Mouse (Mus musculus) ES-E14 (cell line): ENCODE results near the gene Zfp655. TPM values are rescaled to one million over a fixed set of nuclear protein-coding genes. Genes with fewer than 3 reads are reported as not detected.

Experiments used
- DNase-seq: peaks from one replicate; pipeline ENCODE4 v3.0.0-alpha.2; 2013; ENCODE audit warnings: low read depth, low spot score
- H3K27ac ChIP-seq: 2 replicates; pipeline ENCODE4 v1.5.1; 2012; ENCODE audit warnings: low read depth, mild to moderate bottlenecking, low read length, moderate library complexity, mixed read lengths; ENCODE audit not compliant: poor library complexity, insufficient read depth, severe bottlenecking
- H3K36me3 ChIP-seq: 2 replicates; pipeline ENCODE4 v1.6.1; 2012; ENCODE audit warnings: mild to moderate bottlenecking, low read length, moderate library complexity, mixed read lengths; ENCODE audit not compliant: control insufficient read depth, poor library complexity, insufficient read depth, severe bottlenecking
- H3K4me1 ChIP-seq, 2 experiments: fragments of 150-350 bp in 1 of 2; sonication (generic) in 1 of 2; 2 replicates each; pipeline ENCODE4 v1.6.1; 2012; ENCODE audit warnings: low read length in 2 of 2, mild to moderate bottlenecking in 1 of 2, mixed read lengths in 1 of 2; ENCODE audit not compliant: control insufficient read depth in 2 of 2, insufficient read depth in 2 of 2, poor library complexity in 1 of 2
- H3K4me3 ChIP-seq, 2 experiments: fragments of 150-350 bp in 1 of 2; sonication (generic) in 1 of 2; 2 replicates each; pipeline ENCODE4 v1.5.1; 2012; ENCODE audit warnings: low read length in 2 of 2, low read depth in 1 of 2, mild to moderate bottlenecking in 1 of 2, mixed read lengths in 1 of 2; ENCODE audit not compliant: insufficient read depth in 1 of 2, poor library complexity in 1 of 2, severe bottlenecking in 1 of 2
- H3K9ac ChIP-seq: 2 replicates; pipeline ENCODE4 v1.6.1; 2012; ENCODE audit warnings: low read depth, mild to moderate bottlenecking, low read length, mixed read lengths; ENCODE audit not compliant: poor library complexity, insufficient read depth, severe bottlenecking
- H3K9me3 ChIP-seq: fragments of 150-350 bp; sonication (generic); 2 replicates; pipeline ENCODE4 v1.6.1; 2012; ENCODE audit warnings: low read depth, mild to moderate bottlenecking, low read length; ENCODE audit not compliant: control insufficient read depth, insufficient read depth
- CHD2 ChIP-seq: IDR thresholded peaks from 2 replicates; pipeline ENCODE4 v1.6.1; 2014; ENCODE audit warnings: mild to moderate bottlenecking, low read depth, low read length, inconsistent platforms
- HCFC1 ChIP-seq: IDR thresholded peaks from 2 replicates; pipeline ENCODE4 v1.6.1; 2012; ENCODE audit warnings: low read length, inconsistent platforms, borderline replicate concordance; ENCODE audit not compliant: insufficient read depth
- MAFK ChIP-seq: IDR thresholded peaks from 2 replicates; pipeline ENCODE4 v1.6.1; 2014; ENCODE audit warnings: mild to moderate bottlenecking, low read depth, low read length, inconsistent platforms; ENCODE audit not compliant: insufficient read depth
- ZC3H11A ChIP-seq: IDR thresholded peaks from 2 replicates; pipeline ENCODE4 v1.6.1; 2012; ENCODE audit warnings: low read depth, mild to moderate bottlenecking, inconsistent platforms, low read length, borderline replicate concordance
- ZNF384 ChIP-seq: IDR thresholded peaks from 2 replicates; pipeline ENCODE4 v1.6.1; 2012; ENCODE audit warnings: low read depth, low read length, inconsistent platforms
- in situ Hi-C, 2 experiments: fragments of 600-800 bp; cut with MboI; formaldehyde crosslinking; loops; one replicate each; pipeline ENCODE4 v1.15.1; 2025; ENCODE audit warnings: low sequenced_read_pairs in 2 of 2, inconsistent platforms in 1 of 2; ENCODE audit not compliant: unreplicated experiment in 2 of 2
- total RNA-seq: library from RNA; depleted of rRNA; stranded (reverse); fragments of 300-350 nt; gene quantifications from 2 replicates; pipeline ENCODE4 v1.2.3, GENCODE M21; 2012; rRNA removed

Zfp655 gene
- 31.4 and 36.1 TPM in 2 replicates for total RNA-seq

DNA sequence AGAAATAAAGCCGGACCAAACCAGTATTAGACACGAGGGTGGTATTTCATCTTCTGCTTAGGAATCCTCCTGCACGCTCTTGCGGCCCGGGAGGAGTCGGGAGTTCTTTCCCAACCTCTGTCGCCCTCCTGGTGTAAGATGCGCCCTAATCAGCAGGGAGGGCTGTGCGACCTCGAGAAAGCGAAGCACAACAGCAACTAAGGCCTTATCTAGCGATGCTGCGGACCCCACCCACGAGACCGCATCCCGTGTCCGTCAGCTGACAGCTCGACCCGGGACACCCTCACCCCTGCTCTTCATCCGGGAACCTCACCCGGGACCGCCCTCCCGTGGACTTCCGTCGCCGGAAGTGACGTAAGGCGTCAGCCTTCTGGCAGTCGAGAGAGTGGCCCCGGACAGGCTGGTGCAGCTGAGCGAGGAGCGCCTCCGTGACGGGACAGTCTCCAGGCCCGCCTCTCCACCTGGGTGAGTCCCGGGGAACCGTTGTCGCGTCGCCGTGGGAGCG is at the start of gene Zfp655:
Zfp655 (plus strand) TSS at position 349 of the 505 bp plus-strand sequence.
- Histone ChIP-seq H3K27ac (peak within 1 kb of the TSS; percentile 76), H3K9me3 (no peaks in the 10 kb centered on the region), H3K4me3 (peak within 1 kb of the TSS; percentile 73 to 89), H3K36me3 (peaks cover 27% of the 10 kb centered on the region), H3K9ac (peak within 1 kb of the TSS; percentile 95), H3K4me1 (peaks cover 0 to 7% of the 10 kb centered on the region in 2 experiments; a peak in 2 of 4 replicates)
- peak; percentile 95 for DNase-seq
- in situ Hi-C loops: no loop called here
- TF ChIP-seq HCFC1 (peak; percentile 57; the same call in 1 of the 2 replicates), ZNF384 (no peak), ZC3H11A (no peak), MAFK (no peak)

DNA sequence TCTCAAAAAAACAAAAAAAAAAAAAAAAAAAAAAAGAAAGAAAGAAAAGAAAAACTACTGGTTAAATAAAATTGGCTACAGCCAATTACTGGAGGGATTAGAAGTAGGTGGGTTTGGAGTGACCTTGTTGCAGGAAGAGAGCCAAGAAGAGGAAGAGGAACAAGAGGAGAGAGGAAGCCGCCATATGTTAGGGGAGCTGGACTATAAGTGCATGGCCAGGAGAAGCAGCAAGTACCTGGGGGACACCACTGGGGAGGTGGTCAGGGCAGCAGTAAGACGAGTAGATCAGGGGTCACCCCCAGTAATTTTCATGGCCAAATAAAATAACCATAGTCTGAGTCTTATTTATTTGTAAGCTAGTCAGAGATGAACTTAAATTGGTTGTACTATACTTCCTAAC is 46.3 kb upstream of the Zfp655 start:
- Histone ChIP-seq H3K9me3 (no peaks in the 10 kb centered on the region), H3K27ac (no peak overlapping the region), H3K4me3 (no peak overlapping the region), H3K9ac (no peak overlapping the region), H3K36me3 (peaks cover 55% of the 10 kb centered on the region), H3K4me1 (peaks cover 0 to 2% of the 10 kb centered on the region in 2 experiments; a peak in 1 of 4 replicates)
- DNase-seq: no peak
- in situ Hi-C loops: no loop called here
- no peak for TF ChIP-seq HCFC1
- TF ChIP-seq CHD2: no peak

DNA sequence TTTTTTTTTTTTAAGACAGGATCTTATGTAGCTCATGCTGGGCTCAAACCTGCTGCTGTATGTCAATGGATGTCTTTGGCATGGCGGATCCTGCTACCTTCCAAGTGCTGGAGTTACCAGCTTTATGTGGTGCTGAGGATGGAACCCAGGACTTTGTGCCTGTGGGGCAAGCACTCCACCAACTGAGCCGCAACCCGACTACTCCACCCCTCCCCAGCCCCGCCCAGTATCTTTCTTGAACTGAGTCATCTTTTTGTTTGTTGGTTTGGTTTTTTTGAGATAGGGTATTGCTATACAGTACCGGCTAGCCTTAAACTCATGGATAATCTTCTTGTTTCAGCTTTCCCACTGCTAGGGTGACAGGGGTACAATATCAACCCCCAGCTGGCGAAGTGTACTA is 42.1 kb upstream of the Zfp655 start:
- no peaks in the 10 kb centered on the region for H3K9me3 ChIP-seq
- peaks cover 22% of the 10 kb centered on the region for H3K36me3 ChIP-seq
- peaks cover 5 to 6% of the 10 kb centered on the region in 2 experiments; a peak in 3 of 4 replicates for H3K4me1 ChIP-seq
- in situ Hi-C loops: no loop called here
- no peak for DNase-seq
- TF ChIP-seq ZC3H11A (no peak), MAFK (no peak)
- no peak overlapping the region for H3K27ac ChIP-seq
- no peak overlapping the region for H3K4me3 ChIP-seq
- H3K9ac ChIP-seq: no peak overlapping the region

DNA sequence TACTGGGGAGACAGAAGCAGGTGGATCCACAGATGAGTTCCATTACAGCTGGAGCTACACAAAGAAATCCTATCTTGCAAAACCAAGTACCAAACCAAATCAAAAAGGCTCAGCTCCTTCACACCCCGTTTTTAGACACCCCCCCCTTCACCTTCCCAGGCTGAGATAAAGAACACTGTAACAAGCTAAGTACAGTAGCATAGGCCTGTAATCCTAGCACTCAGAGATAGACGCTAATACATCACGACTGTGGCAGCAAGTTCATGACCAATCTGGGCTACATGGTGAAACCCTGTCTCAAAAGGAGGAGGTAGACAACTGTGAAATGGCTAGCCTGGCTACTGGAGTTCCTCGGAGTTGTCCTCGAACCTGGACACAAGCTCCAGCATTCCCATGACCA is 41.1 kb upstream of the Zfp655 start:
- TF ChIP-seq CHD2: no peak
- no peak for TF ChIP-seq ZC3H11A
- TF ChIP-seq HCFC1: no peak
- TF ChIP-seq MAFK: no peak
- no peak for TF ChIP-seq ZNF384
- peaks cover 23% of the 10 kb centered on the region for H3K36me3 ChIP-seq
- no peak overlapping the region for H3K27ac ChIP-seq
- DNase-seq: no peak
- in situ Hi-C loops: no loop called here
- no peaks in the 10 kb centered on the region for H3K9me3 ChIP-seq
- H3K4me3 ChIP-seq: peak overlapping the region; percentile 91 to 95
- H3K9ac ChIP-seq: peak overlapping the region; percentile 91
- peaks cover 5 to 6% of the 10 kb centered on the region in 2 experiments; a peak in 3 of 4 replicates for H3K4me1 ChIP-seq
